Mouse (Mus musculus): Measurements from ENCODE around the gene Glis2.
A peak's percentile ranks its signal among the peaks of the same experiment; 100 is the strongest.

Glis2 gene

GRCm38 (mm10) chr16:4659326-4659725 lies 64.8 kb downstream of the Glis2 start:
- DNase-seq (ENCODE audit: low spot score), result no peak

- no peak for DNase-seq (ENCODE audit: low spot score)
Measured at GRCm38 (mm10) chr16:4661605-4662004, 67.1 kb downstream of the Glis2 start.

DNA sequence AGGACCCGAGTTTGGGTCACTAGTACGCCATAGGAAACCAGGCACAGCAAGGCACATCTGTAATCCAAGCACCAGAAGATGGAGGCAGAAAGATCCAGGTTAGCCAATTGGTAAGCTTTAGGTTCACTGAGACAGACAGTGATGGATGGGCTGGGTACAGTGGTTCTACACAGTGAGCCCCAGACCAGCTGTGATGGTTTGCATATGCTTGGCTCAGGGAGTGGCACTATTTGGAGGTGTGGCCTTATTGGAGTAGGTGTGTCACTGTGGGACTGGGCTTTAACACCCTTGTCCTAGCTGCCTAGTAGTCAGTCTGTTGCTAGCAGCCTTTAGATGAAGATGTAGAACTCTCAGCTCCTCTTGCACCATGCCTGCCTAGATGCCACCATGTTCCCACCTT lies 69.3 kb downstream of the Glis2 start:
- DNase-seq (ENCODE audit: low spot score), result no peak

DNA sequence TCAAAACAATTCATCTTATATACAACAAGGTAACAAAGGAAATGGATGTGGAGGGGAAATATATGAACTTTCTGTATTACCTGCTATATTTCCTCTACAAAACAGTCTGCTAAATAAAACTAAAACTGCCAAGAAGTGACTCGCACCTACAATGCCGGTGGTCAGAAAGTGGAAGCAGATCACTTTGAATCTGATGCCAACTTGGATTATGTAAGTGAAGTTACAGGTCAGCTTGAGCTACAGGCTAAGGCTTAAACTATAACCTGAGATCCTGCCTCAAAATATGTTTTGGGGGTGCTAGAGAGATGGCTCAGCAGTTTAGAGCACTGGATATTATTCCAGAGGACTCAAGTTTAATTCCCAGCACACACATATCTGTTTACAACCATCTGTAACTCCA lies 71.2 kb downstream of the Glis2 start:
- DNase-seq (ENCODE audit: low spot score), result no peak

GRCm38 (mm10) chr16:4667190-4667808 lies 72.8 kb downstream of the Glis2 start:
- DNase-seq (ENCODE audit: low spot score), result peak; percentile 63

DNA sequence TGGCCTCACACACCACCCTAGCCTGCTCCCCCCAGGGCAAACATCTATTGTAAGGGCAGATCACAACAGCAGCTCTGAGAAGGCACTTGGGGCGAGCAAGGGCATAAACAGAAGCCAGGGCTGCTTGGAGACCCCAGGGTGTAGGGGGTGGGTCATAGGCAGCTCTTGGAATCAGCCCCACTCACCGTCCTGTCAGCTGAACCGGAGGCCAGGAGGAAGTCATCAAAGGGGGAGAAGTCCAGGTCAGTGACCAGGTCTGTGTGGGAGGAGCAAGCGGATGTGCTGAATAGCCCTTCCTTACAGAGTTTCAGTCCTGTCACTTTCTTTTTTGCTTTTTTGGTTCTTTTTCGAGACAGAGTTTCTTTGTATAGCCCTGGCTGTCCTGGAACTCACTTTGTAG lies 75.8 kb downstream of the Glis2 start:
- DNase-seq (ENCODE audit: low spot score), result no peak

GRCm38 (mm10) chr16:4674091-4674490 lies 79.6 kb downstream of the Glis2 start:
- no peak for DNase-seq (ENCODE audit: low spot score)
